Mouse (Mus musculus): ENCODE results near the gene Ripply2.

DNA sequence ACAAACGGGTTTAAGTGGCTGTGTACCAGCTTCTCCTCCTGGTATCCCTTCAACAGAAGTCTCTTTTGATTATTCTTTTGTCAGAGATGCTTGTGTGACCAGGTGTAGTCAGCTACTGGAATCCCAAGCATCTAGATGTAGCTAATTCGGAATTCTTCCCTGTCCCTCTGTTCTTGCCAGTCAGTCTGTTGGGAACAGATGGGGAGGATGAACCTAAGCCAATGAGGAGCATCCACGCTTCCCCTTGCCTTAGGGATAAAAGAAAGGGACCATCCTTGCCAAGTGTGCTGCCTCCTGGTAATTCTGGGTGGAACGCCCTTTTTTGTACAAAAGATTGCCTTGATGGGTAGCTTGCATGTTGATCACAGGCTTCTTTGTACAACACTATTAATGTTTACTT is 41.8 kb upstream of the Ripply2 start:
- TF ChIP-seq CTCF (IDR thresholded peaks at IDR 0.05; ENCODE audit: insufficient read depth, low read length) (no peak), POLR2A (IDR thresholded peaks at IDR 0.05; ENCODE audit: borderline replicate concordance, extremely low read depth, low read depth, low read length) (no peak)

Data from lung, adult 2 months (tissue).